Mouse (Mus musculus) testis, adult 2 months (tissue): ENCODE measurements around the gene Secisbp2l.

Experiments
- CTCF ChIP-seq: fragments of 200-500 bp; IDR thresholded peaks from 2 replicates; pipeline ENCODE4 v1.5.1; 2012; ENCODE audit warnings: low read depth, mild to moderate bottlenecking, inconsistent platforms, low read length, moderate library complexity; ENCODE audit not compliant: control insufficient read depth, insufficient read depth, insufficient replicate concordance
- POLR2A ChIP-seq: fragments of 200-500 bp; IDR thresholded peaks from 2 replicates; pipeline ENCODE4 v1.6.1; 2012; ENCODE audit warnings: low read depth, mild to moderate bottlenecking, inconsistent platforms, low read length, moderate library complexity; ENCODE audit not compliant: control insufficient read depth

GRCm38 (mm10) chr2:125797872-125798271, 15.2 kb upstream of the Secisbp2l start:
- TF ChIP-seq CTCF = no peak
- TF ChIP-seq POLR2A = no peak
